Mouse (Mus musculus) stomach, postnatal 0 days (tissue): ENCODE results near the gene Slc35g2. TPM values are rescaled to one million over a fixed set of nuclear protein-coding genes. Genes with fewer than 3 reads are reported as not detected.

Experiments
- ATAC-seq: fragments of 200-750 bp; cut with Nextera tagmentation; 2 replicates; pipeline ENCODE4 v1.8.0; 2017; ENCODE audit not compliant: low FRiP score, low TSS enrichment
- DNase-seq: peaks from one replicate; pipeline ENCODE4 v3.0.0-alpha.2; 2016; ENCODE audit warnings: low spot score
- H3K27ac ChIP-seq: fragments of 300-500 bp; sonication (generic); replicated peaks from 2 replicates; pipeline ENCODE4 v1.5.1; 2014; ENCODE audit warnings: mild to moderate bottlenecking, control low read depth
- H3K27me3 ChIP-seq: fragments of 300-500 bp; sonication (generic); 2 replicates; pipeline ENCODE4 v1.6.1; 2014; ENCODE audit warnings: low read length; ENCODE audit not compliant: control insufficient read depth, insufficient read depth
- H3K36me3 ChIP-seq: fragments of 300-500 bp; sonication (generic); 2 replicates; pipeline ENCODE4 v1.6.1; 2014; ENCODE audit warnings: low read length, mixed read lengths; ENCODE audit not compliant: control insufficient read depth, insufficient read depth
- H3K4me1 ChIP-seq: fragments of 300-500 bp; sonication (generic); replicated peaks from 2 replicates; pipeline ENCODE4 v1.6.1; 2014; ENCODE audit warnings: antibody characterized with exemption; ENCODE audit not compliant: control insufficient read depth, insufficient read depth
- H3K4me2 ChIP-seq: fragments of 300-500 bp; sonication (generic); replicated peaks from 2 replicates; pipeline ENCODE4 v1.6.1; 2014; ENCODE audit warnings: low read depth, mild to moderate bottlenecking, control low read depth, moderate library complexity
- H3K4me3 ChIP-seq: fragments of 300-500 bp; sonication (generic); 2 replicates; pipeline ENCODE4 v1.5.1; 2014; ENCODE audit warnings: low read depth, low read length, control low read depth
- H3K9ac ChIP-seq: fragments of 300-500 bp; sonication (generic); 2 replicates; pipeline ENCODE4 v1.6.1; 2014; ENCODE audit warnings: mild to moderate bottlenecking, low read length, control low read depth, mixed read lengths
- H3K9me3 ChIP-seq: fragments of 300-500 bp; sonication (generic); 2 replicates; pipeline ENCODE4 v1.6.1; 2016; ENCODE audit warnings: low read length; ENCODE audit not compliant: control insufficient read depth
- CTCF ChIP-seq: IDR thresholded peaks from 2 replicates; pipeline ENCODE4 v1.5.1; 2016; ENCODE audit warnings: antibody characterized with exemption, low read depth, mild to moderate bottlenecking, moderate library complexity
- EP300 ChIP-seq: optimal IDR thresholded peaks from 2 replicates; pipeline ENCODE3; 2016; ENCODE audit warnings: antibody characterized with exemption
- WGBS: fragments of 180-500 bp; shearing (Covaris S2); extraction: QIAGEN DNeasy Blood & Tissue Kit; methylation state at CpG from one replicate; pipeline ENCODE4 v1.1.7; 2014; 5-methylcytosine and 5-hydroxymethylcytosine counted together
- polyA plus RNA-seq: library from polyadenylated mRNA; unstranded; fragments of >200 nt; fragmentation: Nextera tagmentation; extraction: Ambion mirVana; gene quantifications from 2 replicates; pipeline ENCODE4 v1.2.1, GENCODE M21; 2015

The Slc35g2 gene
- polyA plus RNA-seq, 1 experiment from 2014 or later: 7.7 TPM

DNA sequence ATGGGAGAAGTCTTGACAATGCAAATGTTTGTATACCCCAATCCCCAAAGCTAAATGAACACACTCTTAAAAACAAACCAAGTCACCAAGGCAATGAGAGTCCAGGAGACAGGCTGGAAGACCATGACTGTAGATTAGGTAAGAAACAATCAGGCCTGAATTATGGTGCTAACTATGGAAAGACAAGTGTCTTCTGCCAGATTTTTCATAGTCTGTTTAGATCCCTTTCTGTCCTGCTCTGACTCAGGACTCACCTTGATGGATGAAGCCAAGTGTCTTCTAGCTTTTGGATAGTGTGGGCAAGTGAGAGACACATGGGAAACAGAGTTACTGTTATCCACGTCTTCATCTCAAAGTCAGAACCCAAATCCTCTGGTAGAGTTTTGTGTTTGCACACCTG is 621 bp upstream of the Slc35g2 start:
- DNase-seq: no peak
- Histone ChIP-seq H3K27me3 (no peaks in the 10 kb centered on the region), H3K36me3 (no peaks in the 10 kb centered on the region), H3K4me2 (no peak overlapping the region), H3K4me3 (no peak overlapping the region), H3K9me3 (no peaks in the 10 kb centered on the region), H3K9ac (no peak overlapping the region), H3K27ac (no peak overlapping the region), H3K4me1 (0 out of 2 replicates have a peak, but pooled peaks cover 2% of the 10 kb centered on the region)
- 83% methylated on average over 1 of the region's 1 CpGs for WGBS
- ATAC-seq: no peak
- TF ChIP-seq EP300: no peak
- TF ChIP-seq CTCF: no peak

DNA sequence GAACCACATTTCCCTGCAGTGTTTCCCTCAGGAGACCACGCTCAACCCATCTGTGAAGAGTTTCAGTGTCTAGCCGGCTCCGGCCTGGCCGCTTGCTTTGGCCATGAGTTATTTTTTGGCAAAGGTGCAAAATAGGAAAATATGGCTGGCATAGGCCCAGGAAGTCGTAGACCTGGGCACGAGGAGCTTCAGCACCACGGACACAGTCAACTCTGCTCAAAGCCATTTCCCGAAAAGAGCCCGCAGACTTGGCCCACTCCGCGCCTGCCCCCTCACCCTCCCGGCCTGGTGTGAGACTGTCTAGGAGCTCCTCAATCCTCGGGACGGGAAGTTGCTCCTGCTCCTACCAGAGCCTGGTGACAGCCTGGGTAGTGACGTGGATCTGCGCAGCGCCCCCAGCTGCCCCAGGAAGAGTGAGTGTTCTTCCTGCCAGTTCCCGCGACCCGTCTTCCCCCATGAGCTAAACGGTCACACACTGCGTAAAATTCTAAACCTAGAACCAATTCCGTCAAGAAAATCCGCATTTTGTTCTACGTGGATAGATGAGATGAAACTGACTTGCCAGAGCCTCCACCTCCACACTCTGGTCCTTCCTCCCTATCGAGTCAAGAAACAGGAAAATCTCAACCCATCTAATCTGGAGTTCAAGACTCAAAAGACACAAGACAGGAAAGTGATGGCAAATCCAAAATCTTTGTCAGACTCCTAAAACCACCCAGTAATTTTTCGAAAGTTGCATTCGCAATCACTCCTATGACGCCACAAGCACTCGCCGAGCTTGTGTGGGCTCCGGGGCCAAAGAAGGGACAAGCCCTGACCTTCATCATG is 878 bp downstream of the Slc35g2 start:
- Histone ChIP-seq H3K4me2 (peak overlapping the region; percentile 95), H3K9ac (peak overlapping the region; percentile 67), H3K36me3 (no peaks in the 10 kb centered on the region), H3K4me1 (0 out of 2 replicates have a peak, but pooled peaks cover 2% of the 10 kb centered on the region), H3K9me3 (no peaks in the 10 kb centered on the region), H3K4me3 (peak overlapping the region; percentile 61), H3K27ac (peak overlapping the region; percentile 56), H3K27me3 (no peaks in the 10 kb centered on the region)
- DNase-seq: peak; percentile 68
- TF ChIP-seq EP300: no peak
- peak; percentile 51 for TF ChIP-seq CTCF
- WGBS: 11% methylated on average over 32 of the region's 32 CpGs
- peak; percentile 73 for ATAC-seq

DNA sequence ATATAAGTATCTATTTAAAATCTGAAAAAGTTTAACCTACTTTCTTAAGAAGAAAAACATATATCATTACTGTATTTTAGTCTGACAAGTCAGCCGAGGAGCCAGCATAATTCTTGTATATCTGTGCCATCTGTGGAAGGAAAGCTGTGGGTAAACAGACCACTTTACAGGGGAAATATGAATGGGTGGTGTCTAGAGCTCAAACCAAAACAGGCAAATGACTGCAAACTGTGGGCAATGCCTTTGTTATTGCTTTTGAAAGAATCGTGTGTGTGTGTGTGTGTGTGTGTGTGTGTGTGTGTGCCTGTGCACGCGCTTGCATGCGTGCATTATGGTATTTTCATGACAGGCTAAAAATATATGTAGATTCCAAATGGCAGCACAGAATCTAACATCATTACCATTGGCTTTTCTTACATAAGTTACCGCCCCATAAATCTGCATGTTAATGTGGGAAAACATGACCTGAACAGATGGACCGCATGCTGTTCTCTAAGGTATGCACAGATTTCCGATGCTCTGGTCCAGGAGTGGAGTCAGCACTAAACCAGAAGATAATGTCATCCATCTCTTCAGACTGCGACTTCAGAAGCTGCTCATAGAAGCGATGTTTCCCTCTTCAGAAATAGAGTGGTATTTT is 10.5 kb downstream of the Slc35g2 start:
- no peak for ATAC-seq
- H3K27ac ChIP-seq: no peak overlapping the region
- H3K4me2 ChIP-seq: no peak overlapping the region
- TF ChIP-seq EP300: no peak
- TF ChIP-seq CTCF: no peak
- no peak for DNase-seq
- no peaks in the 10 kb centered on the region for H3K9me3 ChIP-seq
- no peak overlapping the region for H3K9ac ChIP-seq
- 78% methylated on average over 10 of the region's 10 CpGs for WGBS
- no peak overlapping the region for H3K4me3 ChIP-seq
- H3K36me3 ChIP-seq: no peaks in the 10 kb centered on the region
- H3K4me1 ChIP-seq: no peaks in the 10 kb centered on the region
- H3K27me3 ChIP-seq: no peaks in the 10 kb centered on the region

DNA sequence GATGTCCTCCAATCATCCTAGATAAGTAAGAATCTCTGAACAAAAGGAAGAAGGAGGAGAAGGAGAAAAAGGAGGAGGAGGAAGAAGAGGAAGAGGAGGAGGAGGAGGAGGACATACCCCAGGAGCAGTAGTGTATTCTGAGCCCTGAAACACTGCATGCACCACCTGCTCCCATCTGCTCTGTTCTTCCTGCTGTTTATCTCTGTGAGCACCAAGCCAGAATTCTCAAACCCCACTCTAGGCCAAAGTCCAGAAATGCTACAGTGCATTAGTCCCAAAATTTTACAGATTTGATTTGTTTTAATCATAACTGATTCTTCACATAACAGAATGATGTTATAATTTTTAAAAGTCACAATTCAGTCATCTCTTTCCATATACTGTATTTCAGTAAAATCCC is 11.9 kb downstream of the Slc35g2 start:
- H3K27ac ChIP-seq: no peak overlapping the region
- H3K4me2 ChIP-seq: no peak overlapping the region
- DNase-seq (no peak), ATAC-seq (no peak)
- no peaks in the 10 kb centered on the region for H3K36me3 ChIP-seq
- no peak overlapping the region for H3K9ac ChIP-seq
- TF ChIP-seq EP300 (no peak), CTCF (no peak)
- H3K4me3 ChIP-seq: no peak overlapping the region
- H3K9me3 ChIP-seq: no peaks in the 10 kb centered on the region
- H3K27me3 ChIP-seq: no peaks in the 10 kb centered on the region
- no peaks in the 10 kb centered on the region for H3K4me1 ChIP-seq

DNA sequence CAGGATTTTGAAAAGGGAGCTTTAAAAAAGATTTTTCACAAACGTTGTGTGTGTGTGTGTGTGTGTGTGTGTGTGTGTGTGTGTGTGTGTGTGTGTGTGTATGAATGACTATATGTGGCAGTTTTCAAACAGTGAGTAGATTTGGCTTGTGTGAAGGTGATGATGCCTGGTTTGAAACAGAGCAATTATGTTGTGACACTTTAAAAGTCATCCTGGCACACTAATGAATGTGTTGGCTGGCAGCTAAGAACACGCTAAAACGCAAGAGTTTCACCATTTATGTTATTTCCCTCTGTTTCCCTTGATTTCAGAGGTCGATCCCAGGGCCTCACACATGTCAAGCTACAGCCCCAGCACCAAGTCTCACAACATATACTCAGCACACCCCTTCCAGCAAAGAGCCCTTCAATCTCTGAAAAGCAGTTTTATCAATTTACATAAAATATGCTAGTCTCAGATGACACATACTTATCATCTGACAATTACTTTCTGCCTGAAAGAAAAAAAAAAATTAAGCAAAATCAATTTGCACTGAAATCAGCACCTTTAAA is 12.8 kb downstream of the Slc35g2 start:
- H3K9ac ChIP-seq: no peak overlapping the region
- DNase-seq (no peak), ATAC-seq (no peak)
- no peaks in the 10 kb centered on the region for H3K27me3 ChIP-seq
- H3K27ac ChIP-seq: no peak overlapping the region
- WGBS: 86% methylated on average over 4 of the region's 4 CpGs
- no peak overlapping the region for H3K4me3 ChIP-seq
- H3K4me1 ChIP-seq: no peaks in the 10 kb centered on the region
- peaks cover 1% of the 10 kb centered on the region; the same call in 1 of the 2 replicates for H3K36me3 ChIP-seq
- no peak overlapping the region for H3K4me2 ChIP-seq
- no peaks in the 10 kb centered on the region for H3K9me3 ChIP-seq
- TF ChIP-seq EP300: no peak
- TF ChIP-seq CTCF: no peak

DNA sequence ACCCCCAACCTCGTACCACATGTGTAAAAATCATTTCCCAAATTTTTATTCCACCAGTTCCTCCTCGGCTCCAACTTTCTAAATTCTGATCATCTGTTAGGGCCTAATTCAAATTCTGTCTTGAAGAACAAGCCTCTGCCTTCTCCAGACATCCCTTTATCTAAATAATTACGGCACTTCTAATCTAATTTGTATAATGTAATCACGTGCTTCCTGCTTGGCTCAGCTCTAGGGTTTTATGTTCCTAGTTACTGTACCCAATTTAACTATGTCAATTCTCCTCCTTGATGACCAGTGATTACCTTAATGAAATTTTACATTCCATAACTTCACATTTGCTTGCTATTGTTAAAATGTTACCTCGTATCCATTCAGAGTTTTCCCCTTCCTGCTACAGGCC is 15.2 kb downstream of the Slc35g2 start:
- no peak overlapping the region for H3K4me2 ChIP-seq
- no peak overlapping the region for H3K4me3 ChIP-seq
- TF ChIP-seq EP300: no peak
- no peak for TF ChIP-seq CTCF
- H3K9me3 ChIP-seq: no peaks in the 10 kb centered on the region
- no peaks in the 10 kb centered on the region for H3K4me1 ChIP-seq
- H3K9ac ChIP-seq: no peak overlapping the region
- no peaks in the 10 kb centered on the region for H3K27me3 ChIP-seq
- H3K27ac ChIP-seq: no peak overlapping the region
- ATAC-seq (no peak), DNase-seq (no peak)
- WGBS: 53% methylated on average over 5 of the region's 5 CpGs
- peaks cover 4% of the 10 kb centered on the region; the same call in 1 of the 2 replicates for H3K36me3 ChIP-seq
